Mouse (Mus musculus) lung, postnatal 0 days (tissue): ENCODE results near the gene Mpped2. TPM values are rescaled to one million over a fixed set of nuclear protein-coding genes. Genes with fewer than 3 reads are reported as not detected.

Source experiments
- ATAC-seq: fragments of 200-750 bp; cut with Nextera tagmentation; 2 replicates; pipeline ENCODE4 v1.8.0; 2017; ENCODE audit warnings: moderate library complexity
- DNase-seq: peaks from one replicate; pipeline ENCODE4 v3.0.0-alpha.2; 2016; ENCODE audit warnings: low spot score
- H3K27ac ChIP-seq: fragments of 300-500 bp; sonication (generic); 2 replicates; pipeline ENCODE4 v1.5.1; 2014; ENCODE audit warnings: antibody characterized with exemption, mild to moderate bottlenecking, low read length, mixed read lengths
- H3K27me3 ChIP-seq: fragments of 300-500 bp; sonication (generic); replicated peaks from 2 replicates; pipeline ENCODE4 v1.6.1; 2014; ENCODE audit warnings: low read length, mixed read lengths; ENCODE audit not compliant: insufficient read depth
- H3K36me3 ChIP-seq: fragments of 300-500 bp; sonication (generic); 2 replicates; pipeline ENCODE4 v1.6.1; 2014; ENCODE audit warnings: low read length, mixed read lengths; ENCODE audit not compliant: insufficient read depth
- H3K4me1 ChIP-seq: fragments of 300-500 bp; sonication (generic); 2 replicates; pipeline ENCODE4 v1.6.1; 2014; ENCODE audit warnings: antibody characterized with exemption, low read depth, low read length, mixed read lengths; ENCODE audit not compliant: insufficient read depth
- H3K4me2 ChIP-seq: fragments of 300-500 bp; sonication (generic); replicated peaks from 2 replicates; pipeline ENCODE4 v1.6.1; 2014; ENCODE audit warnings: low read depth, mild to moderate bottlenecking, low read length, moderate library complexity, mixed read lengths
- H3K4me3 ChIP-seq: fragments of 300-500 bp; sonication (generic); 2 replicates; pipeline ENCODE4 v1.5.1; 2014; ENCODE audit warnings: low read depth, low read length
- H3K9ac ChIP-seq: fragments of 300-500 bp; sonication (generic); replicated peaks from 2 replicates; pipeline ENCODE4 v1.6.1; 2014; ENCODE audit warnings: low read depth, mild to moderate bottlenecking
- H3K9me3 ChIP-seq: fragments of 300-500 bp; sonication (generic); 2 replicates; pipeline ENCODE4 v1.6.1; 2016; ENCODE audit warnings: low read length, mixed read lengths
- CTCF ChIP-seq: IDR thresholded peaks from 2 replicates; pipeline ENCODE4 v1.5.1; 2016; ENCODE audit warnings: antibody characterized with exemption, mild to moderate bottlenecking
- EP300 ChIP-seq: IDR thresholded peaks from 2 replicates; pipeline ENCODE4 v1.6.1; 2016; ENCODE audit warnings: antibody characterized with exemption, mild to moderate bottlenecking, control low read depth
- WGBS: fragments of 180-500 bp; shearing (Covaris S2); extraction: QIAGEN DNeasy Blood & Tissue Kit; methylation state at CpG from one replicate; pipeline ENCODE4 v1.1.7; 2014; 5-methylcytosine and 5-hydroxymethylcytosine counted together
- polyA plus RNA-seq: library from polyadenylated mRNA; unstranded; fragments of >200 nt; fragmentation: Nextera tagmentation; extraction: Ambion mirVana; gene quantifications from 2 replicates; pipeline ENCODE4 v1.2.1, GENCODE M21; 2015

Mpped2 gene
- polyA plus RNA-seq, 1 experiment from 2014 or later: 9.7 TPM

DNA sequence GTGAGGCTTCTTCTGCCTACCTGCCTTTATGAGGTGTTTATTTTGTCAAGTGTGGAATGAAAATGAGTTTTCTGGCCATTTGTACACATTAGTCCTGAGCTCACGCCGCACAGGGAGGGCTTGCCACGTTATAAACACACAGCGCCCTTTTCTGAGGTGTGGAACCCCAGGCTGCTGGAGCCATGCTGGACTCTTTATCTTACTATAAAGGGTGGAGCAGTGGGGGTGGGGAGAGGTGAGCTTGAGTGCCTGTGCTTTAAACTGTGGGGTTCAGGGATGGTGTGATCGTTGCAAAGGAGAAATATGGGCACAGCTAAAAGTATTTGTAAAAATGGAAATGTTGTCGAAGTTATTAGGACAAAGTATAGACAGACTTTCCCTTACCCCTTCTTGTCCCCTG lies 18.4 kb downstream of the Mpped2 start:
- Histone ChIP-seq H3K4me1 (no peaks in the 10 kb centered on the region), H3K4me3 (no peak overlapping the region), H3K9me3 (no peaks in the 10 kb centered on the region), H3K4me2 (peak overlapping the region; percentile 34), H3K27ac (no peak overlapping the region), H3K27me3 (no peaks in the 10 kb centered on the region), H3K9ac (no peak overlapping the region), H3K36me3 (no peaks in the 10 kb centered on the region)
- WGBS: 46% methylated on average over 6 of the region's 6 CpGs
- TF ChIP-seq EP300 (no peak), CTCF (no peak)
- no peak for ATAC-seq
- DNase-seq: no peak

DNA sequence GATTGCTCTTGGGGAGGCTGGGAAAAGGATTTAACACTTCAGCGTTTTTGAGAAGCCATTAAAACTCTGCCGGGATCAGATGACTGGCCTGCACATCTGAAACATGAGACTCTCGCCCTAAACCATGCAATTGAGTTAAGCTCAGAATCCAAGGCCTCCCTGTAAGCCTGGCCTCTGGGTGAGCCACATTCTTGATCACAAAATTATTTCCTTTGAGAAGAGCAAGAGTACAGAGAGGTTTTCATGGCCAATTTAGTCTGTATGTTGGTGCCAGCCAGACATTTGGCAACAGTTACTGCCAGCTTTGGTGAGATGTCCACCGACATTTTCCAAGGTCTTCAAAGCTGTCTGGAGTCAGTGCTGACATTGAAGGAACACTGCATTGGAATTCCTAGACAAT lies 20.1 kb downstream of the Mpped2 start:
- H3K36me3 ChIP-seq: no peaks in the 10 kb centered on the region
- no peak overlapping the region for H3K27ac ChIP-seq
- DNase-seq (no peak), ATAC-seq (no peak)
- WGBS: 33% methylated on average over 4 of the region's 4 CpGs
- no peaks in the 10 kb centered on the region for H3K9me3 ChIP-seq
- no peak overlapping the region for H3K4me2 ChIP-seq
- H3K4me1 ChIP-seq: no peaks in the 10 kb centered on the region
- TF ChIP-seq EP300 (no peak), CTCF (no peak)
- no peak overlapping the region for H3K9ac ChIP-seq
- no peak overlapping the region for H3K4me3 ChIP-seq
- no peaks in the 10 kb centered on the region for H3K27me3 ChIP-seq

DNA sequence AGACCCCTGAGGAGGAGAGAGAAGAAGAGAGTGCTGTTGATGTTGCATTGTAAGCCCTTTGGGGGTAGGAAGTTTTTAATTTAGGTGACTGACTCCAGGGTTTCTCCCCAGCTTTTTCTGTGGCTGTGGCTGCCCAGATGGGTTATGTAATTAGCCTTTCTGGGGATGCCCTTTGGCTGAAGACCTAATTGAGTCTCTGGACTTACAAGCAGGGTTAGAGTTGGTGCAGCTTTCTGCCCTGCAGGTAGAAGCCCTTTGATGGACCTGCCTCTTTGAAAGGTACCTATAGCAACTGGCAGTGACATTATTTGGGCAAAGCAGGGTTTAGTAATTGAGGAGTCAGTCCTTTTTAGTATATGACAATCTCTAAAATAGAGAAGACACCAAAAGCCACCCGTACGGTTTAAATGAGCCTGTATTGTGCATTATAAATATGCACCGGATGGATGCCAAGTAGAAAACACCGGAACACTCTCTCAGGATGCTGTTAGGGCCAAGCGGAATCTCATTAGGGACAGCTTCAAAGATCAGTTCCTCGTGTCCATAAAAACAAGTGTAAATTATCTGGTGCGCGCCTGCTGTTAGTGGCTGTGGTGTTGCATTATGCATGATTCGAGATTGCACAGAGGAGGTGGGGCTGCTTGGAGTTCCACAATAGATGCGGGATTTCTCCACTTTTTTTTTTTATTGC lies 22.8 kb downstream of the Mpped2 start:
- no peak for TF ChIP-seq CTCF
- TF ChIP-seq EP300: no peak
- 89% methylated on average over 10 of the region's 10 CpGs for WGBS
- no peaks in the 10 kb centered on the region for H3K4me1 ChIP-seq
- no peak overlapping the region for H3K4me3 ChIP-seq
- no peak overlapping the region for H3K4me2 ChIP-seq
- no peak for DNase-seq
- no peaks in the 10 kb centered on the region for H3K27me3 ChIP-seq
- no peak overlapping the region for H3K9ac ChIP-seq
- no peaks in the 10 kb centered on the region for H3K36me3 ChIP-seq
- no peaks in the 10 kb centered on the region for H3K9me3 ChIP-seq
- no peak for ATAC-seq
- no peak overlapping the region for H3K27ac ChIP-seq

DNA sequence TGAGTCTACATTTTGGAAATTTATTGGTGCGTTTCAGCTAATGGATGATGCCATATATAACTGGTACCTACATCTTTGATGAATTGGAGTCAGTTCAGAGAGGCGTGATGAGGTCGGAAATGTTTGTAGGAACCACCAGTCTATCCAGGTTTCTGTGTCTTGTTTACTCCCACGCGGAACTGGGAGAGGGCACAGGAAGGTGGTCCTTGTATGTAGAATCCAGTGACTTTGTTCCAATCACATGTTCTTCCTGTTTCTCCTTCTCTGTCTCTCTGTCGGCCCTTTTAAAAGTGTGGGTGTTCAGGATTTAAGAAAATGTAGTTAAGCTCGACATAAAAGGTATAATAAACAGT lies 23.3 kb downstream of the Mpped2 start:
- ATAC-seq: no peak
- no peak overlapping the region for H3K9ac ChIP-seq
- WGBS: 75% methylated on average over 7 of the region's 7 CpGs

DNA sequence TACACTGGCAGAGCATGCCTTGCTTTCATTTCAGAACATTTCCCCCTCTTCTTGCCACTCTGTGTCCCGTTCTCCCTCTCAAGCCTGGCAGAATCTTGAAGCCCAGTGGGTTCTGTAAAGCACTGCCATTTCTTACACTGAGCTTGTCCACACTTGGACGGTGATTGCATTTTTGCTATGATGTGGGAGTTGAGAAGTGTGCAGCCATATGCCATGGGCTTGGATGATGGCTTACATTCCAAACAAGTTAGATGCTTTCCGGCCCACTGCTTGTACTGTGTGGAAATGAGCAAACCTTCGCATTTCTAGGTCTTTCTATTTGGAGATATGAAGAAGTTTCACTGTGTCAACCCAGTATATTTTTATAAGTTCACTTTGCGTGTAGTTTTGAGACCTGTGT lies 25.8 kb downstream of the Mpped2 start:
- Histone ChIP-seq H3K9ac (no peak overlapping the region), H3K4me1 (no peaks in the 10 kb centered on the region), H3K9me3 (no peaks in the 10 kb centered on the region), H3K4me3 (no peak overlapping the region), H3K27ac (no peak overlapping the region), H3K36me3 (no peaks in the 10 kb centered on the region), H3K4me2 (no peak overlapping the region), H3K27me3 (no peaks in the 10 kb centered on the region)
- peak; percentile 47; the same call in 1 of the 2 replicates for ATAC-seq
- no peak for DNase-seq
- 80% methylated on average over 5 of the region's 5 CpGs for WGBS
- TF ChIP-seq CTCF (no peak), EP300 (no peak)

More for the DNA sequence above, 23.3 kb downstream of the Mpped2 start:
- no peaks in the 10 kb centered on the region for H3K27me3 ChIP-seq
- no peak overlapping the region for H3K4me3 ChIP-seq
- H3K9me3 ChIP-seq: no peaks in the 10 kb centered on the region
- TF ChIP-seq EP300: no peak
- no peak for TF ChIP-seq CTCF
- no peak overlapping the region for H3K4me2 ChIP-seq
- no peak for DNase-seq
- no peaks in the 10 kb centered on the region for H3K36me3 ChIP-seq
- H3K4me1 ChIP-seq: no peaks in the 10 kb centered on the region
- no peak overlapping the region for H3K27ac ChIP-seq

DNA sequence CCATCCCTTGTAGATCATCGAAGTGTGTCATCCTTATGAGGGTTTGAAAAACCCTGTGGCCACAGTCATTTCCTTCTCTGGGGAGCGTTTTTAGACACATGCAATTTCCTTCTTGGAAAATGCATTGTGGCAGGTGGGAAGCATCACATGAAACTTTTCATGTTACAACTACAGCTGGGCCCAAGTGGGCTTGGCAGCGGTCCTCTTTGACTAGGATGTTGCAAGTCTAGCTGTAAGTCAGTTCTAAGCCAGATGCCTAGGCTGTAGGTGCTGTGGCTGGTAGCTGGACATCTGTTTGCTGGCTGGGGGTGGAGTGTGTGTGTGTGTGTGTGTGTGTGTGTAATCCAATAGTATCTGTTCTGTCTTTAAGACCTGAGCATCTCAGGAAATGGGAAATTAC lies 26.4 kb downstream of the Mpped2 start:
- Histone ChIP-seq H3K27ac (no peak overlapping the region), H3K9ac (no peak overlapping the region), H3K36me3 (no peaks in the 10 kb centered on the region), H3K4me1 (no peaks in the 10 kb centered on the region), H3K27me3 (no peaks in the 10 kb centered on the region), H3K4me2 (no peak overlapping the region), H3K9me3 (no peaks in the 10 kb centered on the region), H3K4me3 (no peak overlapping the region)
- DNase-seq (peak; percentile 67), ATAC-seq (peak; percentile 79)
- WGBS: 54% methylated on average over 3 of the region's 3 CpGs
- peak; percentile 59; the same call in 1 of the 2 replicates for TF ChIP-seq EP300
- TF ChIP-seq CTCF: no peak

DNA sequence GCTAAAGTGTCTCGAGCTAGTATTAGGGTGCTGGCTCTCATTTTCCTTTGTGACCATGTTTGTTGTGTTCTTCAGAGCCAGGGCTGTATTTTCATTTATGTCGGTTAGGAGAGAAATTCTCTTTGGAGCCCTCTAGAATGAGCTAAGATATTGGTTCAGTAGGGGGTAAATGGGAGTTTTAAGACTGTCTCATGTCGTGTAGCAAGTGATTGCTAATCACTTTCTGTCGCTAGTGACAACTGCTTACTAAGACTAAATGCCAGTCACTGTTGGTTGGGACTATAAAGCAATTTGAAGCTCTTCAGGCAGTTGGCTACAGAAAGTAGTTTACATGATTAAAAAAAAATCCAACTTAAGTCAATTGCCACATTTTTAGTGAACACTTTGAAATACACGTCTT lies 27.6 kb downstream of the Mpped2 start:
- TF ChIP-seq EP300: no peak
- no peak for TF ChIP-seq CTCF
- Histone ChIP-seq H3K27me3 (no peaks in the 10 kb centered on the region), H3K4me2 (no peak overlapping the region), H3K27ac (no peak overlapping the region), H3K4me1 (no peaks in the 10 kb centered on the region), H3K4me3 (no peak overlapping the region), H3K9me3 (no peaks in the 10 kb centered on the region), H3K36me3 (no peaks in the 10 kb centered on the region), H3K9ac (no peak overlapping the region)
- WGBS: 53% methylated on average over 5 of the region's 5 CpGs
- DNase-seq: no peak
- no peak for ATAC-seq
